Mouse (Mus musculus) B cell, adult 2 months (primary cell): Measurements from ENCODE around the gene 1700069L16Rik.
A peak's percentile ranks its signal among the peaks of the same experiment; 100 is the strongest.

Experiments
- DNase-seq, 2 experiments: peaks; one replicate each; pipeline ENCODE4 v3.0.0; 2022

The 1700069L16Rik gene

DNA sequence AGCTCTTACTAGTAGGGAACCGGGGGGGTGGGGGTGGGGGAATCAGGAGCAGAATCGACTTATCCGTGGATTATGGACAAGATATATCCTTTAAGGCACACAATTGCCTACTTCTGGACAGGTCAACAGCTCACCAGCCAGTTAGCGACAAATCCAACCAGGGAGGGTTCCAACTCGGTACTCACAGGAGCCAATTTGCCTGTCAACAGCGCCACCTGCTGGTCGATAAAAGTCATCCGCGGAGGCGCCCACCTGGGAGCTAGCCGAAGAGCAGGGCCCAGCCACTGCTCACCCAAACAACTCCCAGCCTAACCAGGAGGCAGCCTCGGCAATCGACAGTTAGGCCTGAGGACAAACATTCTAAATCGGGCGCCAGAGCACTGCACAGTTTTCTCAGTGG is at the start of gene 1700069L16Rik:
Gene 1700069L16Rik, minus strand, starts transcription at position 327 of the 400 bp plus-strand sequence.
- peak; percentile 82 to 83 for DNase-seq

GRCm38 (mm10) chr5:113773664-113774063 is 49.1 kb upstream of the 1700069L16Rik start:
- DNase-seq, result peak; percentile 97

GRCm38 (mm10) chr5:113772905-113773519 is 48.4 kb upstream of the 1700069L16Rik start:
- no peak for DNase-seq

DNA sequence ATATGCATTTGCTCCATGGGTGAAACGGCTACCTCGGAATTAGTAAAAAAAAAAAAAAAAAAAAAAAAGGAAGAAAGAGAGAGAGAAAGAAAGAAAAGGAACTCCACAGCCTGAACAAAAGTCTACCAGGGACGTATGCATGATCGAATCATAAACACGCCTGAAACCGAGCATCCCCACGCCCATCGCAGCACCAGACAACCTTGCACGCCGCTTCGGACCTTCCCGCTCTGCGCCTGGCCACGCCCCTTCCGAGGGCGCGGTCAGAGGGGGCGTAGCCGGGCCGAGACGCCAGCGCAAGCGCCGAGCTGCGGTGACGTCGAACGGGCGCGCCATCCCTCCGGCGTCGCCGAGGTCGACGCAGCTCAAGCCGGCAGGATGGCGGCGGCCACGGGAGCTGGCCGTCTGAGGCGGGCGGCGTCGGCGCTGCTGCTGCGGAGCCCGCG is 47.9 kb upstream of the 1700069L16Rik start, which contains the start of the genes Sart3 and Iscu:
Gene Sart3, minus strand, starts transcription at position 61 of the 446 bp plus-strand sequence.
Gene Iscu, plus strand, starts transcription at position 299 of the 446 bp plus-strand sequence.
- DNase-seq, result peak; percentile 98

GRCm38 (mm10) chr5:113771213-113772162 is 46.9 kb upstream of the 1700069L16Rik start:
- DNase-seq, result peak; percentile 86 to 89

DNA sequence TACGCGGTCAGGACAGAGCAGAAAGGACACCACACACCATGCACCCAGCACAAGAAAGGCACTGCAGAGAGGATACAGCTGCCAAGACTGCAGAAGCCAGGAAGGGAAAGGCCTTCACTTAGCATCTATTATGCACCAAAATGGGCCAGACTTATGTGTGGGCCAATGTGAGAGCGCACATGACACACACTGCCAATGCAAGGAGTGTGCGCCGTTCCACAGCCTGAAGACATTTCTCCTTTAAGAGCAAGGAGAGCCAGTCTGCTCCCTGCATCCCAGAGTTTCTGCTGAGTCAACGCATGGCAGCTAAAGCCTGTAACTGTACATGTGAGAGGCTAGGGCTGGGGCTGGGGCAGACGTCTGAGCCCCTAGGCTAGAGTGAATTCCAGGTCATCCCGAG is 44.2 kb upstream of the 1700069L16Rik start:
- DNase-seq, result no peak

DNA sequence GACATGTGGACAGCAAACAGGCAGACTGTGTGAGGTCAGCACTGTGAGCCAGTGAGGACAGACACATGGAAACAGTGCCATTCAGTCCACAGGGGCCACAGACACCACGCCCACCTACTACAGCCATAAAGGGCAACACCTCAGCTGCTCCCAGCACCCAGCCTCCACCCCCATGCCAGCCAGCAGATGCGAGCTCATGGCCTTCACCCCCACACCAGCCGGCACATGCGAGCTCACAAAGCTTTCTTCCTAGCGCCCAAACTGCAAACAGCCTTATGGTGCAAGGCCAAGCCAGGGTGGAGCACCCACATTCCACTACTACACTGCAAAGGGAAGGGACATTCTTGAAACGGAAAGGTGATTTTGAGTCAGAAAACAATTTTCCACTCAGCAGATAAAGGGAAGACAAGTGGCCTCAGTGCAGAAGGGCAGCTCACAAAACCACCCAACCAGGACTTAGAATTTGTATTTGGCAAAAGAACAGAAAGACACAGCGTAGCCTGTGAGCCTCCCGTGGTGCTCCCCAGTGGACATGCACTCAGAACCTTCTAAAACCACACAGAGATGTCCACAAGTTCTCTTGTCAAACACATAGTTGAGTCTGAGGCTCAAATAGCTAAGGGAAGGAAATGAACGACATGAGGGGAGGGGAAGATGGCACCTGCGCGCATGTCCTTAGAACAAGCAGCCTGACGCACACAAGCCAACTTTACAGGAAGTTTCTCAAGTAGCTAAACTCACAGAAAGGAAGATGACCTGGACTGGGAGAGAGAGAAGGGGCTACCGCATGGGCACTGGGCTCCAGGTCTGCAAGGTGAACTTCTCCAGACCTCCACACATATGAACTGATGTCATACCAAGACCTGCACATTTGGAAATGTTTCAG is 41.3 kb upstream of the 1700069L16Rik start:
- DNase-seq, result no peak

DNA sequence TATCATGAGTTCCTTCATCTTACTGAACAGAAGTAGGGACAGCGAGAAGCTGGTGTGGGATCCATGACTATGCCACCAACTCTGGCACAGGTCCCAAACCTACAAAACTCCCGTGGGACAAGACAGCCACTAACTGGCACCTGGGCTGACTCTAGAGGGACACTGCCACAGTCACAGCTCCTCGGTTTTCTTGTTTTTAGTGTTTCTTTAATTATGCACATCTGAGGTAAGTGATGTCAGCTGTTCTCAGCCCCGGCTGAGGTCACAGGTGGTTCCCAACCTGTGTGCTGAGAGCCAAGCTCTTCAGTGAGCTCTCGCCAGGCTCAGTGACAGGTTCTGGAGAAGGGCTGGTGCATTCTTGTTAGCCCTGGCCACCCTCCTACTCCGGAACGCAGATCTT is 39.9 kb upstream of the 1700069L16Rik start:
- DNase-seq, result no peak

GRCm38 (mm10) chr5:113761585-113761984 is 37.0 kb upstream of the 1700069L16Rik start:
- no peak for DNase-seq

DNA sequence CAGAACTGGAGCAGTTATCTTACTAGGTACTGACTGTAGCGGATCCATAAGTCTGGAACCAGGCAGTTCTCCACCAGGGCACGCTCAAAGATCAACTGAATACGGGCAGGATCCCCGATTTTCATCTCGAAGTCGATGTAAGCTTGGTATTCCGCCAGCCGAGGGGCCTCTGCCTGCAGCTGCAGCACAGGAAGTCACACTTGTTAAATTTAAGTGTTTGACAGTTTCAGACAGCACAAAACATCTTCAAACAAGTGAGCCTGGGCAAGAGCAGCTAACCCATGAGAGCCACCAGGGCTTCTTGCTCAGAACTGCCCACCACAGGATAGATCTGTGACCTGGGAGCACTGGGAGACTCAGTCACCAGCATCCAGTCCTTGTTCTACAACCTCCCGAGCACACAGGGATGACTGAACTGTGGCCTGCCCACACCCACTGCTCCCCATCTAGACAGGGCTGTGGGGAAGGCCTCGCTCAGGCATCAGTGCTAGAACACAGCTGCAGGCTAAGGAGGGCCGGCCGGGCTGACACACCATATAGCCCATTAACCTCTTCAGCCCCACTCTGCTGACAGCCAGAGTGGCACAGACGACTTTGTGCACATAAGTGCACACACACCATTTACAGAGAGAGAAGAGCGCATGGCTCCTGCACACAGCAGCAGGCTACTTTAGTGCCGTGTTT is 30.9 kb upstream of the 1700069L16Rik start:
- DNase-seq, result no peak

GRCm38 (mm10) chr5:113751521-113752157 is 27.1 kb upstream of the 1700069L16Rik start:
- no peak for DNase-seq

GRCm38 (mm10) chr5:113748556-113749331 is 24.2 kb upstream of the 1700069L16Rik start:
- no peak for DNase-seq

DNA sequence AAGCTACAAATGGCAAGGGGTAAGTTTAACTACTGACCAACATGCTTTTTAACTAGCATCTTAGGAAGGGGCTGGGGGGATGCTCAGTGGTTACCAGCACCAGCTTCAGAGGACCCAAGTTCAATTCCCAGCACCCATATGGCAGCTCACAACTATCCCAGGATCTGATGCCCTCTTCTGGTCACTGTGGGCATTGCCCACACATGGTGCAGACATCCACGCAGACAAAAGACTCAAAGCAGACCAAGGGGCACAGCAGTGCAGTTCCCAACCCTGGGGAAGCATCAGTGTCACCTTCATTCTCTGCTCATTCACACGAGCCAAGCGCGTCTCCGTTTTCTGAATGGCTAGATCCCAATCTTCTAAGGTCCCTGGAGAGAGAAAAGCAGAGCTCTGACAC is 23.1 kb upstream of the 1700069L16Rik start:
- DNase-seq, result no peak

DNA sequence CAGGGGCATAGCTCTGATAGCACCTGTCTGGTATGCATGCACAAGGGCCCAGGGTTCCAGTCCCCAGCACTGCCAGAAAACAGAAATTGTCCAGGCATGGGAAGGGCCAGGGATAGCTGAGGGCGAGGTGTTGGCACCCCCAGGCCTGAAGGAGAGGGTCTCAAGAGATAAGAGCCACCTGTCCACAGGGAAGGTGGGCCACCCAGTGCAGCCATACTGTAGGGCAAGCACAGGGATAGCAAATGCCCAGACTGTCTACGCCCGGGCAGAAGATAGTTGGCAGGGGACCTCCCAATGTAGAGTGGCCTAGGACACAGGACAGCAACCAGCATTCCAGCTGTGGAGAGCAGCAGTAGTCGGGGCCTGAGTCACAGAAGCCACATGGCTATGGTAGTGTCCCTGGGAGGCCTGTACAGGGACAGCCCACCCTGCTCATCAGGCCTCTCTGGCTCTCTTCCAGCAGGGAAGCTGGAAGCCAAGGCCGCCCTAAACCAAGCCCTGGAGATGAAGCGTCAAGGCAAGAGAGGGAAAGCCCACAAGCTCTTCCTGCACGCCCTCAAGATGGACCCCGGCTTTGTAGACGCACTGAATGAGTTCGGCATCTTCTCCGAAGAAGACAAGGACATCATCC is 13.2 kb upstream of the 1700069L16Rik start:
- no peak for DNase-seq

- no peak for DNase-seq
Observed at GRCm38 (mm10) chr5:113736522-113737164, 12.1 kb upstream of the 1700069L16Rik start.

DNA sequence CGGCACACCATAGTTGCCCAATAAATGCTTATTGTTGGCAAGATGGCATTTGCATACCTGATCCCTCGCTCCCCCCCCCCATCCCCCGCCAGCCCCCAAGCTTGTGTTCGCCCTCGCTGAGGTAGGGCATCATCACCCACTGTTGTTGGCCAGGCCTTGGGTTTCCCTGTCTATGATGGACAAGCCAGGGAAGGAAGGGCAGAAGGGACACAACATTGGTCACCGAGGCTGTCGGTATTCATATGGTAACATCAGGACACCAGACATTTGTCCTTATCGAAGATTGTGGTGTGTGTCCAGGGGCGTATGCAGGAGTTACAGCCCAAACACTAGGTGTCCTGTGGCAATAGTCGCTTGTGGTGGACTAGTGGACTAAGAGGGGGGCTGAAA is 11.5 kb upstream of the 1700069L16Rik start:
- no peak for DNase-seq

- DNase-seq, result peak; percentile 87 to 89
Observed at GRCm38 (mm10) chr5:113735345-113736112, 11.0 kb upstream of the 1700069L16Rik start, which contains the start of gene Ficd. Gene Ficd (plus strand): TSS chr5:113735803.

DNA sequence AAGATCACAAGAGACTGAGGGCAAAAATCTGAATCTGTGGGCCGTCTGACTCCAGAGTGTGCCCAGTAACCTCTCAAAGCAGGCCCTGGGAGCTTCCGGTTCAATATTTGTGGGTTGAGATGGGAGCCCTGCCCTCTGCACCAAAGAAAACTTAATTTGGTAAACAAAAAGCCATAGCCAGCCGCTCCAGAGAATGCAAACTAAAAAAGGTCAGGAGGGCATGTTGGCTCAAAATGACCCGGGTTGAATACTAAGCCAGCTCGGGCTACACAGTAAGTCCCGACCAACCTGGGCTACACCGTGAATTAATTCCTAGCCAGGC is 10.4 kb upstream of the 1700069L16Rik start:
- no peak for DNase-seq

GRCm38 (mm10) chr5:113734376-113734775 is 9.8 kb upstream of the 1700069L16Rik start:
- no peak for DNase-seq
